Mouse (Mus musculus) CH12.LX (cell line): Measurements from ENCODE around the gene Ndufv2. TPM values are rescaled to one million over a fixed set of nuclear protein-coding genes. Genes with fewer than 3 reads are reported as not detected.
"Not testable (repeated sequence)": the region's sequence is repeated elsewhere in the genome, so short reads cannot be mapped to it uniquely, and the experiment has no call there.

Experiments
- DNase-seq: peaks from one replicate; pipeline ENCODE4 v3.0.0-alpha.2; 2013; ENCODE audit errors: extremely low read depth
- H3K27ac ChIP-seq: 2 replicates; pipeline ENCODE4 v1.5.1; 2012; ENCODE audit warnings: low read depth, mild to moderate bottlenecking, control low read depth, moderate library complexity; ENCODE audit not compliant: insufficient read depth
- H3K27me3 ChIP-seq: replicated peaks from 2 replicates; pipeline ENCODE3; 2012; ENCODE audit warnings: inconsistent platforms
- H3K36me3 ChIP-seq, 2 experiments: replicated peaks in 1 of 2; 2 replicates each; pipeline versions ENCODE3 to v1.6.1; 2012; ENCODE audit warnings: inconsistent platforms in 1 of 2, low read length in 1 of 2, mild to moderate bottlenecking in 1 of 2, mixed read lengths in 1 of 2, moderate library complexity in 1 of 2; ENCODE audit not compliant: control insufficient read depth in 1 of 2, insufficient read depth in 1 of 2
- H3K4me1 ChIP-seq, 2 experiments: 2 replicates each; pipeline ENCODE4 v1.6.1; 2012; ENCODE audit warnings: inconsistent platforms in 1 of 2, moderate library complexity in 1 of 2; ENCODE audit not compliant: insufficient read depth in 2 of 2, control insufficient read depth in 1 of 2
- H3K4me2 ChIP-seq: 2 replicates; pipeline ENCODE4 v1.6.1; 2012; ENCODE audit warnings: low read depth, mild to moderate bottlenecking, control low read depth; ENCODE audit not compliant: poor library complexity, insufficient read depth, severe bottlenecking
- H3K4me3 ChIP-seq, 3 experiments: fragments of 150-350 bp in 1 of 3; sonication (generic) in 1 of 3; replicated peaks in 1 of 3; 2 replicates each; pipeline versions ENCODE3 to v1.5.1; 2011 to 2012; ENCODE audit warnings: low read depth in 2 of 3, low read length in 2 of 3, mild to moderate bottlenecking in 2 of 3, moderate library complexity in 2 of 3, control low read depth in 1 of 3, improper control_type of control experiment in 1 of 3, inconsistent platforms in 1 of 3, mixed read lengths in 1 of 3; ENCODE audit not compliant: poor library complexity in 1 of 3
- H3K79me2 ChIP-seq: replicated peaks from 2 replicates; pipeline ENCODE4 v1.6.1; 2012; ENCODE audit warnings: mild to moderate bottlenecking, moderate library complexity; ENCODE audit not compliant: control insufficient read depth, poor library complexity, insufficient read depth, severe bottlenecking; ENCODE audit errors: extremely low read depth
- H3K9ac ChIP-seq: 2 replicates; pipeline ENCODE4 v1.6.1; 2012; ENCODE audit warnings: low read depth, mild to moderate bottlenecking, control low read depth, moderate library complexity; ENCODE audit not compliant: insufficient read depth
- H3K9me3 ChIP-seq: replicated peaks from 2 replicates; pipeline ENCODE3; 2012; ENCODE audit warnings: low read length, inconsistent platforms, mixed read lengths
- CHD2 ChIP-seq: IDR thresholded peaks from 2 replicates; pipeline ENCODE4 v1.6.1; 2011; ENCODE audit warnings: low read length, improper control_type of control experiment
- CTCF ChIP-seq, 2 experiments: IDR thresholded peaks in 1 of 2; conservative IDR thresholded peaks in 1 of 2; 2 replicates each; pipeline ENCODE4 v1.5.1; 2011 to 2012; ENCODE audit warnings: low read depth in 2 of 2, low read length in 2 of 2, improper control_type of control experiment in 1 of 2, inconsistent platforms in 1 of 2, mild to moderate bottlenecking in 1 of 2, moderate library complexity in 1 of 2
- E2F4 ChIP-seq: IDR thresholded peaks from 2 replicates; pipeline ENCODE4 v1.6.1; 2011; ENCODE audit warnings: low read depth, low read length, improper control_type of control experiment; ENCODE audit not compliant: insufficient replicate concordance
- ELF1 ChIP-seq: IDR thresholded peaks from 2 replicates; pipeline ENCODE4 v1.6.1; 2014; ENCODE audit warnings: low read depth, mild to moderate bottlenecking, inconsistent platforms, low read length, improper control_type of control experiment
- ETS1 ChIP-seq: conservative IDR thresholded peaks from 2 replicates; pipeline ENCODE4 v1.6.1; 2012; ENCODE audit warnings: low read depth, mild to moderate bottlenecking, inconsistent platforms, low read length, improper control_type of control experiment, moderate library complexity
- HCFC1 ChIP-seq: IDR thresholded peaks from 2 replicates; pipeline ENCODE4 v1.6.1; 2012; ENCODE audit warnings: low read depth, mild to moderate bottlenecking, inconsistent platforms, low read length, improper control_type of control experiment
- JUND ChIP-seq: conservative IDR thresholded peaks from 2 replicates; pipeline ENCODE4 v1.6.1; 2011; ENCODE audit warnings: low read depth, low read length, improper control_type of control experiment
- KAT2A ChIP-seq: IDR thresholded peaks from 2 replicates; pipeline ENCODE4 v1.6.1; 2012; ENCODE audit warnings: low read length, improper control_type of control experiment, inconsistent platforms; ENCODE audit not compliant: insufficient replicate concordance
- MAFK ChIP-seq: IDR thresholded peaks from 2 replicates; pipeline ENCODE4 v1.6.1; 2011; ENCODE audit warnings: low read length, improper control_type of control experiment; ENCODE audit not compliant: insufficient replicate concordance
- MXI1 ChIP-seq: IDR thresholded peaks from 2 replicates; pipeline ENCODE4 v1.6.1; 2011; ENCODE audit warnings: mild to moderate bottlenecking, low read depth, low read length, improper control_type of control experiment
- MYC ChIP-seq: IDR thresholded peaks from 2 replicates; pipeline ENCODE4 v1.6.1; 2011; ENCODE audit warnings: low read depth, mild to moderate bottlenecking, improper control_type of control experiment, low read length
- PAX5 ChIP-seq: IDR thresholded peaks from 2 replicates; pipeline ENCODE4 v1.6.1; 2012; ENCODE audit warnings: low read length, inconsistent platforms, mixed read lengths
- RCOR1 ChIP-seq: conservative IDR thresholded peaks from 2 replicates; pipeline ENCODE4 v1.6.1; 2012; ENCODE audit warnings: low read depth, mild to moderate bottlenecking, inconsistent platforms, low read length, improper control_type of control experiment
- SIN3A ChIP-seq: IDR thresholded peaks from 2 replicates; pipeline ENCODE4 v1.6.1; 2012; ENCODE audit warnings: low read length, improper control_type of control experiment, inconsistent platforms
- SMC3 ChIP-seq: IDR thresholded peaks from 2 replicates; pipeline ENCODE4 v1.6.1; 2011; ENCODE audit warnings: low read depth, low read length, improper control_type of control experiment
- USF1 ChIP-seq: IDR thresholded peaks from 2 replicates; pipeline ENCODE4 v1.6.1; 2014; ENCODE audit warnings: low read depth, mild to moderate bottlenecking, inconsistent platforms, low read length, improper control_type of control experiment
- ZC3H11A ChIP-seq: IDR thresholded peaks from 2 replicates; pipeline ENCODE4 v1.6.1; 2012; ENCODE audit warnings: low read depth, mild to moderate bottlenecking, inconsistent platforms, low read length, improper control_type of control experiment
- ZMIZ1 ChIP-seq: IDR thresholded peaks from 2 replicates; pipeline ENCODE4 v1.6.1; 2012; ENCODE audit warnings: low read depth, mild to moderate bottlenecking, inconsistent platforms, low read length, improper control_type of control experiment
- dilution Hi-C: fragments of 300-500 bp; cut with MboI; formaldehyde crosslinking; loops from 2 replicates; pipeline ENCODE4 v1.14.3; 2020; ENCODE audit warnings: low sequenced_read_pairs; ENCODE audit not compliant: extremely low pct_unique_long_range_greater_than_20kb, extremely low pct_ligation_motif_present
- in situ Hi-C: fragments of 300-500 bp; cut with MboI; formaldehyde crosslinking; loops from 3 replicates; pipeline ENCODE4 v1.14.3; 2019; ENCODE audit warnings: low sequenced_read_pairs, low pct_ligation_motif_present, low pct_unique_long_range_greater_than_20kb, mixed read lengths
- polyA plus RNA-seq: library from polyadenylated mRNA; unstranded; fragments of >175 nt; gene quantifications from 2 replicates; pipeline ENCODE4 v1.2.1, GENCODE M21; 2012; ENCODE audit warnings: low read depth; ENCODE audit not compliant: insufficient read length
- total RNA-seq, 2 experiments: library from RNA; depleted of rRNA; stranded (reverse); fragments of 300-350 nt in 1 of 2; fragments of >200 nt in 1 of 2; gene quantifications; 2 replicates each; pipeline ENCODE4 v1.2.3; 2012 to 2014

Gene Ndufv2
- total and polyA plus RNA-seq, 3 experiments: 108 to 260 (median 201) TPM

DNA sequence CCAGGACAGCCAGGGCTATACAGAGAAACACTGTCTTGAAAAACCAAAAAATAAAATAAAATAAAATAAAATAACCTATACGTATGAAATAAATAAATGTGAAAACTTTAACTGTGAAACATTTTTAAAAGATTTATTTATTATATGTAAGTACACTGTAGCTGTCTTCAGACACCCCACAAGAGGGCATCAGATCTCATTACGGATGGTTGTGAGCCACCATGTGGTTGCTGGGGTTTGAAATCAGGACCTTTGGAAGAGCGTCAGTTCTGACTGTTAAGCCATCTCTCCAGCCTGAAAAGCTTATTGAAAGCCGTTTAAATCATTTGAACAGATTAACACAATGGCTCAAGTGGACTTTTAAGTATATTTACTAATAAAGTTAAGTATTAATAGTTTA, 57.7 kb downstream of the Ndufv2 start:
- H3K36me3 ChIP-seq, H3K4me3 ChIP-seq, dilution Hi-C loops, in situ Hi-C loops, H3K4me2 ChIP-seq, H3K79me2 ChIP-seq, H3K9ac ChIP-seq, H3K27me3 ChIP-seq, DNase-seq, H3K9me3 ChIP-seq, H3K4me1 ChIP-seq, H3K27ac ChIP-seq: not testable (repeated sequence)
- TF ChIP-seq SMC3 (peak; percentile 18), CTCF (conservative IDR thresholded peaks at IDR 0.05 in 1 of 2, IDR thresholded peaks at IDR 0.05 in 1 of 2; ENCODE audit: low read depth in 2 of 2, low read length in 2 of 2) (peak in 1 of 2 experiments; percentile 54; a peak in 2 of 4 replicates)

DNA sequence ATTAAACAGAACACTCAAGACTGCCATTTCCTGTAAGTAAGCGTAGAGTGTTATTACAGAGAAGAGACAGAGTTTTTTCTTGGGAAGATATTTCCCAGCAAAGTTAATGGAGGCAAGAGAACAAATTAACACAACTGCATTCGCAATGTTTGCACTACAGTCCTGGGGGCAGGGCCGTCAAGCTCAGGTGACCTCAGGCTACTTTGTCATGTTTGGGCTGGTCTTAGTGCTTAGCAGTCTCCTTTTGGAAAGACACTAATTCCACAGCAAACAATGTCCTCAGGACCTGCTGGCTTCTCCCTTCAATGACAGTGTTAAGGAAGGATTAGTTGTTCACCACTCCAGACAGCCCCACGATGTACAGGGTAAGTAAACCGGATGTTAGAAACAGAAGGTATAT, 60.3 kb downstream of the Ndufv2 start:
- in situ Hi-C loops: no loop called here
- Histone ChIP-seq H3K27ac (no peak overlapping the region), H3K4me3 (no peak overlapping the region), H3K79me2 (no peaks in the 10 kb centered on the region), H3K4me2 (no peak overlapping the region), H3K36me3 (peaks cover 0 to 11% of the 10 kb centered on the region in 2 experiments), H3K4me1 (no peaks in the 10 kb centered on the region), H3K9ac (no peak overlapping the region), H3K27me3 (no peaks in the 10 kb centered on the region), H3K9me3 (no peaks in the 10 kb centered on the region)
- TF ChIP-seq SMC3 (no peak), USF1 (no peak), CTCF (conservative IDR thresholded peaks at IDR 0.05 in 1 of 2, IDR thresholded peaks at IDR 0.05 in 1 of 2; ENCODE audit: low read depth in 2 of 2, low read length in 2 of 2) (no peak), MAFK (no peak), E2F4 (no peak), RCOR1 (no peak), ZMIZ1 (no peak), PAX5 (no peak), KAT2A (no peak), ETS1 (no peak), CHD2 (no peak), ELF1 (no peak)
- dilution Hi-C loops: no loop called here
- DNase-seq: no peak

DNA sequence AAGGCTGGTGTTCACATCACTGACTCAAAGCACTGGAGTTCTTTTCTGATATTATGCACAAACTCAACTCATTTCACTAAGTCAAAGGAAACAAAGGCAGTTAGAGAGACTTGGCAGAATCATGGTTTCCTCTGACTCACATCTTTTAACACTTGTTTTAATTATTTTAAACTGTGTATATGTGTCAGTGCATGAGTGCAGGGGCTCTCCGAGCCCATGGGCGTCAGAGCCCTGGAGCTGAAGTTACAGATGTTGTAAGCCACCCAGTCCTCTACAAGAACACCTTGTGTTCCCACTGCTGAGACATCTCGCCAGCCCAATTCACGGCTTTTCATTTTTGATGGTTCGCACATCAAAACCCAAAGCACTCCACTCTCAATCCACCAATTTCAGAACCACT, 68.1 kb downstream of the Ndufv2 start:
- no peak overlapping the region for H3K27ac ChIP-seq
- no peaks in the 10 kb centered on the region for H3K9me3 ChIP-seq
- in situ Hi-C loops (no loop called here), dilution Hi-C loops (no loop called here)
- H3K4me3 ChIP-seq: no peak overlapping the region
- H3K36me3 ChIP-seq: peaks cover 0 to 16% of the 10 kb centered on the region in 2 experiments
- no peak for TF ChIP-seq ZMIZ1
- no peak for TF ChIP-seq ETS1
- TF ChIP-seq PAX5: no peak
- TF ChIP-seq RCOR1: no peak
- no peak for TF ChIP-seq MXI1
- no peak for TF ChIP-seq ZC3H11A
- TF ChIP-seq HCFC1: no peak
- no peak for TF ChIP-seq SIN3A
- no peak for TF ChIP-seq MYC
- TF ChIP-seq JUND: no peak
- no peaks in the 10 kb centered on the region for H3K4me1 ChIP-seq
- DNase-seq: no peak
- H3K79me2 ChIP-seq: no peaks in the 10 kb centered on the region
- no peak overlapping the region for H3K4me2 ChIP-seq
- H3K9ac ChIP-seq: no peak overlapping the region
- H3K27me3 ChIP-seq: no peaks in the 10 kb centered on the region
